Mouse (Mus musculus): ENCODE data around the gene Aak1.

- TF ChIP-seq POLR2A (IDR thresholded peaks at IDR 0.05; ENCODE audit: control insufficient read depth, extremely low read depth, insufficient read depth, low read length, poor library complexity) = no peak
- TF ChIP-seq CTCF (IDR thresholded peaks at IDR 0.05; ENCODE audit: borderline replicate concordance, control insufficient read depth, extremely low read depth, insufficient read depth, low read length, poor library complexity) = no peak
Measured at GRCm38 (mm10) chr6:87034395-87034794, 185.1 kb downstream of the Aak1 start.

All from thymus, adult 2 months (tissue).